Mouse (Mus musculus): ENCODE data around the gene Neu2.
"Not testable (repeated sequence)": the region's sequence is repeated elsewhere in the genome, so short reads cannot be mapped to it uniquely, and the experiment has no call there.

The Neu2 gene

DNA sequence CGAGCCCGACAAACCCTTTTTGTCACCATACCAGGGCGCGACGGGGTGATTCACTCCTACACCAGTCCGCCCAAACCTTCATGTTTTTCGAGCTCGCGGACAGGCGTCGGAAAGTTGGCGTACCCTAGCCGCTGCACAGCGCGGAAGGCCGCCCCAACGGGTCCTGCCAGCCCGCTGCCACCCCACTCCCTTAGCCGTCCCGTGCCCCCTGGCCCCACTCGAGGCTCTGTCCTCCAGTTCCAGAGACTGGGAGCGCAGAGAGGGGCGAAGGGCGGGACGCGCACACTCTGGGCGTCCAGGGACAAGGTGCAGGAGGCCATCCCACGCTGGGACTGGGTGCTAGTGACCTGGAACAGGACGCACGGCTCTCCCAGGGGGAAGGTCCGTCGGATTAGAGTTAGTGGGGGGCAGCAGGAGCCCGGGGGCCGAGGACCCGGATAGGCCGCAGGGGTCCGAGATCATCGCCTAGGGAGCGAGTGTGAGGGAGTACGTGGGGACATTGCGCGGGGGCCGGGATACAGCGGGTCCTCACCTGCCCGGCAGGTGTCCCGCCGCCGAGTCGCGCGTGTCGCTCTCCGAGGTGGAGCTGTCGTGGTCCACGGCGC lies at the start of gene Neu2:
Gene Neu2, plus strand, starts transcription at position 329 of the 605 bp plus-strand sequence.
- DNase-seq: no peak

DNA sequence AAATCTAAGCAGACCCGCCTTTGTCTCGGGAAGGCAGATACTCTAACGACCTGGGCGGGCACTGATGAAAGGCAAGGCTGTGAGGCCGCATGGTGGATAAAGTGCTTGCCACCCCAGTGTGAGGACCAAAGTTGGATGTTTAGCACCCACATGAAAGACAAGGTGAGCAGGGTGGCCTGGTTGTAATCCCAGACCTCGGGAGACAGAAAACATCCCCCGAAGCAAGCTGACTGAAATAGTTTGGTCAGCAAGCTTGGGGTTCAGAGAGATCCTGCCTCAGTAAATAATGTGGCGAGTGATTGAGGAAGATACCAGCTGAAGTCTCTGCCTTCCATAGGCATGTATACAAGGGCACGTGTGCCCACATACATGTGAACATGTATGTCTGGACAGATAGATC lies 42.2 kb upstream of the Neu2 start:
- no peak for DNase-seq

DNA sequence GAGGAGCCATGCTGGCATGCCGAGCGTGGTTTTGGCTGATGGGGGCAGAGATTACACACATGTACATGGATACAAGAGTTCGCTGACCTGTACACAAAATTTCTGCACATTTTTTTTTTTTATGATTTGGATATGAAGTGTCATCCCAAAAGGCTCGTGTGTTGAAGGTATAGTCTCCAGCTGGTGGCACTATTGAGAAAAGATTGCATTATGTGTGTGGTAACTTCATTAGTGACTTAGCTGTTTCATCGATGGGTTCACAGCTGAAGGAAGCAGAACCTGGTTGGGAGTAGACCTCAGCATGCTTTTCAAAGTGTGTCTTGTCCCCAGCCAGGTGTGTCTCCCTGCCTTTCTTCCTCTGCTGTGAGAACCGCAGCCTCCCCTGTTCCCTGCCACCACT lies 41.4 kb upstream of the Neu2 start:
- no peak for DNase-seq

DNA sequence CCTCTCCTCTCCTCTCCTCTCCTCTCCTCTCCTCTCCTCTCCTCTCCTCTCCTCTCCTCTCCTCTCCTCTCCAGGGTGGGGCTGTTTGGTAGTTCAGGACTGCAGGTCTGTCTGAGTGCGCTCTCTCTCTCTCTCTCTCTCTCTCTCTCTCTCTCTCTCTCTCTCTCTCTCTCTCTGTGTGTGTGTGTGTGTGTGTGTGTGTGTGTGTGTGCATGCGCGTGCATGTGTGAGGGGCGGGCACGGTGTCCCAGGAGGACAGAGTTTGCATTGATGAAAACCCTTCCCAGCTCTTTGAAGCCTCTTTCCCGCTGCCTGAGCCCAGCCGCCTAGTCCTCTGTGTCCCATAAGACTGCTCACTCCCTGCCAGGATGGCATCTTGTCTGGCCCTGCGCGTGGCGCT lies 39.7 kb upstream of the Neu2 start, which contains the start of gene Snorc:
Gene Snorc, plus strand, starts transcription at position 301 of the 400 bp plus-strand sequence.
- DNase-seq: not testable (repeated sequence)

DNA sequence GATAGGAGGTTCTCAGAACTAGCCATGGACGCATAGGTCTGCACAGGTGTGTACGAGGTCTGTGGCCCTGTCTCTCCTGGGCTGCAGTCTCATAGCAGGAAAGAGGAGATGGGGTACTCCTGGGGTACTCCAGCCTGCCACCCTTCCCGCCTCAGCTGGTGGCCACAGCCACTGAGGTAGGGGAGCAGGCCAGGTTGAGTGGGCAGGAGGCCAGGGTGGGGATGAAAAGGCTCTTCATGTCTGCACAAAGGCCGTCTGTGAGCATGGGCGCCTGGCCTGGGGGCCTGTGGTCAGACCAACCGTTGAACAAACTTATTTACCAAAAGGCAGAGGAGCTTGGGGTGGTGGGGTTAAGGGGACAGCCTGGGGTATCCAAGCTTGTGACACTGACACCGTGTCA lies 37.8 kb upstream of the Neu2 start:
- DNase-seq: no peak

DNA sequence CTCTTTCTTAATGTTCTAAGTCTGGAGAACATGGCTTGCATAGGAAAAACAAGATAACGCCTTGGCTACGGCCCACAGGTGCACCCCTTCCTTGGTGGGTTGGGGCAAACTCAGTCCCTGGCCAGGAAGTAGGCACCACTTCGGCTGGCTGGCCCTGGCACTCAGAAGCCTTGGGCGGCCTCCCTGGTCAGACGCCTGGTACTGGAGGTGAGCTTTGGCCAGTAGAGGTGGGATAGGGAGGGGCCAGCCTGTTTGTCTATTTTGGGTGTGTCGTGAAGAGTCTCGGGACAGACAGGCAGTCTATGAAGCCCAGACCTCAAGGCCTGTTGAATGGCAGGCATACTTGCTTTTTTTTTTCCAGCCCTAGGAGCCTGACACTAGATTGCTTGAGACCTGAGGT lies 37.1 kb upstream of the Neu2 start:
- no peak for DNase-seq

DNA sequence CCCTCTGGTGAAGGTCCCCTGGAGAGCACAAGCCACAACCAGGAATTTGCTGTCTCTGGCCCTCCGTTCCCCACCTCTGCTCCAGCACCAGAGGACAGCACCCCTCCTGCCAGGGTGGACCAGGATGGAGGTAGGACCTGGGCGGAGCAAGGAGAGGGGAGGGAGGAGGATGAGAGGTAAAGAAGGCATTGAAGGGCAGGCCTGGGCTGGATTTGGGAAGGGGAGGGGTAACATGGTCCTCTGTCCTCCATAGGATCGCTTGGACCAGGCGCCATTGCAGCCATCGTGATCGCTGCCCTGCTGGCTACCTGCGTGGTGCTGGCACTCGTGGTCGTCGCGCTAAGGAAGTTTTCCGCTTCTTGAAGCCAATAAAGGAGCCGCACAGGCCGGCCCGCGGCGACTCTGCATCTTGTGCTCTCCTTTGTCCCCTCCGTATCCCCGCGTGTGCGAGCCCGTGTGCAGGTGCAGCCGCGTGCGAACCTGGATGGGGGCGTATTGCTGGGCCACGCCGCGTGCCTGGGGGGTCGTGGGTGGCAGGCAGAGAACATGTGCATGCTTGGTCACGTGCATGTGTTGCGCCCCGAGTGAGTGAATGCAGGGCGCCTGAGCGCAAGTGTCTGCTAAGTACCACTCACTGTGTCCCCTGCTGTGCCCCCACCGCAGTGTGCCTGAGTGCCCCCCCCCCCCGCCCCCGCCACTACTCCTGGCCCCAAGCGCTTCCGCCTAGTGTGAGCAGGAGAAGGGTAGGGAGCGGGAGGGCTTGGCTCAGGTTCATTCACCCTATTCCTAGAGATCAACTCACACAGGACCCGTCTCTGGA lies 34.4 kb upstream of the Neu2 start:
- DNase-seq: no peak

DNA sequence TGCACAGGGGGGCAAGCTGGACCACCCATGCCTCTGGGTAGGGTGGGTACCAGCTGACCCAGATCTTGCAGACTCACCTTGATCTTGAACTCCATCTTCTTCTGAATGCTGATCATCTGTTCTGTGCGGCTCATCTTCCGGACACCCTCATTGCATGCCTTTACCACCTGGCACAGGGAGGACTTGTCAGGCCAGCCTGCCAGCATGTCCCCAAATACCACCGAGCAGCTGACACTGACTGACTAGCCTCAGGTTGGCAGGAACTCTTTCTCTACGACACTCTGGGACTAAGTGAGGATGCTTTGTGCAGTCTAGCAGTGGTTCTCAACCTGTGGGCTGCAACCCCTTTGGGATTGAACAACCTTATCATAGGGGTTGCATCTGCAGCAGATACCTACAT lies 27.1 kb upstream of the Neu2 start:
- DNase-seq: no peak

DNA sequence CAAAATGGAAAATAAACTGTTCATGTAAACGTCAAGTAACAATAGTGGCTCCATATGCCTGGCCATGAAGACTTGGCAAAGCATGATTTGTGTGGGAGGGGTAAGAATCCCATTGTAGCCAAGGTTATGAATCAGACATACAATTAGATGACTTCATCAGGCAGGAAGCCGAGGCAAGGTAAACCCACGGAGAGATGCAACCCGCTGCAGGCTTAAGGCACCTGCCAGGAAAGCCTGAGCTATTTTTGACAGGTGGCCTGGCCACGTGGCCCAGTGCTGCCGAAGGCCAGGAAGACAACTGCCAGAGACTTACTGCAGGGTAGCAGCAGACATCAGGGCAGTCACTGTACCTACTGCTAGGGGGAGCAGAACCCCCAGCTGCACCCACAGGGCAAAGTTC lies 23.3 kb upstream of the Neu2 start:
- no peak for DNase-seq

DNA sequence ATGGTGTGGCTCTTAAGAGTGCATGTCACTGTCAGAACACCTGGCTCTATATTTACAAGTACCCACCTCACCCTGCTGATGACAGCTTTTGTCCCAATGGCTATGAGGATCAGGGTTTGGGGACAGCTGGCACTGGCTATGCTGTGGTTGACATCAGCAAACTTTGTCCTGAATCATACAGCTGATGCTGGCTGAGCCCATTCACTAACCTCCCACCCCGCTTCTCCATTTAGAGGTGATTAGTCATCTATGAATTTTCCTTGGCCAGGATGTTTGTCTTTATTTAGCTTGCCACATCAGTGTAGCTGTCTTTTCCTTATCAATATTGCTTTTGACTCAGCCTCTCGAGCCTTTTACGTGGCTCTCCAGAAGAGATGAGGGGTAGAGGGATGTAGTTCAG lies 17.4 kb upstream of the Neu2 start:
- no peak for DNase-seq

DNA sequence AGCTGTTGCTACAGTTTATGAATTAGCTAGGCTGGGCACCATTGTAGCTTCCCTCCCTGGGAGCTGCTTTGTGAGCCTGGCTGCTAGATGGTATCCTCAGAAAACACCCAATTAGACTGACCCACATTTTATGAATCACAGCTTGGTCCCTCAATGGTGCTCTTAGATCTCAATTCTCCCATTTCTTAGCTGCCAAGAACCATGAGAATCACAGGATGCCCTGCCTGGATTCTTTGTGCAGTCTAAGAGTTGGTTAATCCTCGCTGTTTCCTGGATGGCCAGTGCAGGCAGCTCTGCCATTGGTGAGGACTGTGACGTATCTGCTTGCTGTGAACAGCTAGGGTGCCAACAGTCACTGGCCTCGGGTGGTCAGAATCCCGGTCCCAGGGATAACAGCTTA lies 16.1 kb upstream of the Neu2 start:
- DNase-seq: no peak

DNA sequence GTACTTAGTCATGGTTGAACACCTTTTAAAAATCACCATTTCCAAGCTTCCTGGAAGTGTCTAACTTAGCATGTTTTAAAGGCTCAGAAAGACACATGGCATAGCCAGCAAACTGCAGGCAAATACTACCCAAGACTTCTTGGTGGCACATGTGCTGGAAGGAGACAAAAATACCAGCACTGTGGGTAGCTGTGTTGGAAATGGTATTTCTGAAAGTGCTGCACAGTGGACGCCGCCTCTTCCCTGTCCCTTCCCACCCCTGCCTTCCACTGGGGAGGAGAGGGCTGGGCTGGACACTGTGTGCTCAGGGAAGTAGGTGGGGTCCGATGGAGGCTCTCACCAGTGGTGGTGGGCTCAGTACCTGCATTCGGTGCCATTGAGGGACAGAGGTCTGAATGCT lies 4.2 kb upstream of the Neu2 start:
- DNase-seq: no peak

DNA sequence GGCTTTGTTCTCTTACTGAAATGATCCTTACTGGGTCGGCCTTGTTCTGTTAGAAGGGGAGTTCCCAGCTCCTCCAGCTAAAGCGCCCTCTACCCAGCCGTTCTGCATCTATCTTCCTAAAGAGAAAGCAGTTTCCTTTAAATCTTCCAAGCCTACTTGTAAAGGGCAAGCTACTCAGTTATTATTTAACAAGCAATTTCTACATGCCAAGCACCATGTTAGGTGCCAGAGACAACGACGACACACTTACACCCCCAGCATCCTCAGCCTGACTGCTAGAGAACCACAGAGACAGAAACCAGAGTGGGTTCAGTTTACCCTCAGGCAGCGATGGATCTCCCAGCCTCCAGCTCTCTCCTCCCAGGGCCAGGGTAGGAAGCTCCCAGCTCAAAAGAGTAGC lies 1.8 kb upstream of the Neu2 start:
- no peak for DNase-seq

DNA sequence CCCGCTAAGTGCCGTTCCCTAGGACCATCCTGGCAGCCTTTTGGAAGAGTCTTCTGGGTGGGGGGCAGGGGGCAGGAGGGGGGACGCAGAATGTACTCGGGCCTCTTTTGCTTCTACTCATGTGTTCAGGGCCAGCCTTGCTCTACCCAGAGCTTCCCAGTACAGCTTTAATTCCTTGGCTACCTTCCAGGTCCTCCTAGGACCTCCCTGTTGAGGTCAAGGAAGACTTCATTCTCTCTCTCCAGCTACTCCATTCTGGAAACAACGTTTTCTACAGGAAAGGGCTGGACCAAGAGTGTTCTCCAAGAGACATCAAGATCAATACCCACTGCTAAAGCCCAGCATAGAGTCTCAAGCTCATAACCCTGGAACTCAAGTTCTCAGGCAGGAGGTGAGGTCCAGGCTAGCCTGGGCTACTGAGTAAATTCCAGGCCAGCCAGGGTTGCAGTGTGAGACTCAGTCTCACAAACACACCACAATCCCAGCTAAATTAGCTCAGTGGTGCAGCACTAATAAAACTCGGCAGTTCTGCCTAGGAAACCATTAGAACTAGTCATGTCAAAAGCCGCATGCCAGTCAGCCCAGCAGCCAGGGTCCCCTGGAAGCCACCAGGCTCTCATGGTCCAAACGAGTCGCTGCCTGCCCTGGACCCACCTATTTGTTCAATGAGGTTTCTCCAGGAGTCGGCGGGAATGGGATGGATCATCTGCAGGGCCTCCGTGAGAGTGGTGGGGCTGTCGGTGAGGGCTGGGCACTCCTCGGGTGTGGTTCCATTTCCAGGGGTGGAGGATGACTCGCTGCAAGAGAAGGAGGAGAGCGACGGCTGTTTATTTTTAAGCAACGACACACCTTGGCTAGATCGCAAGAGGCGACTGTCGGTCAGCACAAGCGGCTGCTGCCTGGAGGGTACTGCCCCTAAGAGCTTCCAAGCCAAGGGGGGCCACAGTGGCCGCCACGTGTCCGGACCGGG lies 813 bp upstream of the Neu2 start:
- no peak for DNase-seq

DNA sequence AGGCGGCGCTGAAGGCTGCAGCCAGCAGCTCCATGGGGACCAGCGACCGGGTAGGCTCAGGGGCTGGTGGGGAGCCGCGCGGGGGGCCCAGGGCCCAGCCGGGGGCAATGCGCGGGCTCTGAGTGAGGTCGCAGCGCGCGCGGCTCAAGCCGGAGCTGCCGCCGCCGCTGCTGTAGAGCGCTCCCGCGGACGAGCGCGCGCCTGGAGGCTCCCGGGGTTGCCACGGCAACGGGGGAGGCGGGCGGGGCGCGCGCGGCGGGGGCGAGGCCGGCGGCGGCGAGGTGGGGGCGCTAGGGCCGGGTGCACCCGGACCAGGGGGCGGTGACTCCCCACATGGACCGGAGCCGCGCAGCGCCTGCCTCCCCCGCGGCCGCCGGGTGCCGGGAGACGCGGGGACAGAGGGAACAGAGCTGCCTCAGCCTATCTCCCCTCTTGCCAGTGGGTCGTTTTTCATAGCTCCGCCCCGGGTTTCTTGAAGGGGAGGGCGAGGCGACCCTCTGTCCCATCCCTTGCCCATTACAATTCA lies 540 bp downstream of the Neu2 start:
- peak; percentile 38 for DNase-seq

DNA sequence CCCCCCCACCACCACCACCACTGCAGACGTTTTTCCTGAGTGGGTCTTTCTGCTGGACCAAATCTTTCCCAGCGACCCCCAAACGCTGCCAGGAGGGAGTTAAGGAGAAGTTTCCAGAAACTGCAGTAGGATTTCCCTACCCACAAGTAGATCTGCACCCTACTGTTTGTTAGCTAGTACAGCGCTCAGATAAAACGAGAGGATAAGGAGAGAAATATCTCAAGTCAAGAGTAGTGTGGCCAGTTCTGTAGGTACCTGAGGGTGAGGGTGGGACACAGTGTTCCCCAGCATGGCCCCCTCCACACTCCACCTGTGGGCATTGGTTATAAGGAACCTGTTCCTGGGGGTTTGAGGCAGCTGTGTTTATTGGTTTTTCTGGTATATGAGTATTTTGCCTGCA lies 1.2 kb downstream of the Neu2 start:
- no peak for DNase-seq

DNA sequence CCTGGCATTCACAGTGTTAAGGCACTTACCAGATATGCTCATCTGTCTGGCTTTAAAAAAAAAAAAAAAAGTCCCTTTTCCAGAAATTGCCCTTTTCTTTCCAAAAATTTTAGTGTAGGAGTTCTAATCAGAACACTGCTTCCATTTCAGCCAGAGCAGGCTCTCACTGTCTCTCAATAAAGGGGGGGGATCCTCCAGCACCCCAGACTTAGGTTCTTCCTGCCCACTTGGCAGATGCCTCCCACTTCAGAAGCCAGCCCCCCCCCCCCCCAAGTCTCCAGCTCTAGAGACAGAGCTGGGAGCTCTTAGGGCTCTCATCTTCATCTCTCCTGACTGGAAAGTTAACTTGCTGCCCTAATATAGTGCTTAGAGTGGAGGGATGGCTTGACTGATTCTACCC lies 10.8 kb downstream of the Neu2 start:
- DNase-seq: no peak

DNA sequence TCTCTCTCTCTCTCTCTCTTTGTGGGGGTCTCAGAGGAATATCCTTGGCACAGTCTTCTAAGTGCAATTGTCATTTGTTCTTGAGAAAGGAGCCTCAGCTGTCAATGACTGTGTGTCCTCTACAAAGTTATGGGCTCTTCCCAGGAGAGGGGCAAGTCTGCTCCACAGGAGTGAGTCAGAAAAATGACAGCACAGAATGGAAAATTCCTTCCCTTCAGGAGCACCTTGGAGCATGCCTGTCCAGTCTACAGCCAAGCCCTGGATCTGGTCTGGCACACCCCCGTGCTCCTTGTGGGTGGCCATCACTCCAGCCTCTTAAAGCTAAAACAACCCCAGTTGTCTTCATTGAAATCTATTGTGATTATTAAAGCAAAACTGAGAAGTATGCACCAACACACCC lies 11.8 kb downstream of the Neu2 start:
- DNase-seq: no peak

DNA sequence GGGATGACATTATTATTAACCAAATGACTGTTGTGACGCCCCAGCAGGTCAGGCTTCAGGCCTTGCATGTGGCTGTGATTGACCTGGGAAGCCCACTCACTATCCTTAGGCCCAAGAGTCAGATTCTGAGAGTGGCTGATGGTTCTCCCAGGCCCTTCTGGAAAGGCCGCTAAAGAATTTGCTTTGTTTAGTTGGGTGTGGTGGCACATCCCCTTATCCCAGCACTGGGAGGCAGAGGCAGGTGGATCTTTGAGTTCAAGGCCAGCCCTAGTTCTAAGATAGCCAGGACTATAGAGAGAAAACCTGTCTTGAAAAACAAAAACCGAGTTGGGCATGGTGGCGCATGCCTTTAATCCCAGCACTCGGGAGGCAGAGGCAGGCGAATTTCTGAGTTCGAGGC lies 15.4 kb downstream of the Neu2 start:
- no peak for DNase-seq

DNA sequence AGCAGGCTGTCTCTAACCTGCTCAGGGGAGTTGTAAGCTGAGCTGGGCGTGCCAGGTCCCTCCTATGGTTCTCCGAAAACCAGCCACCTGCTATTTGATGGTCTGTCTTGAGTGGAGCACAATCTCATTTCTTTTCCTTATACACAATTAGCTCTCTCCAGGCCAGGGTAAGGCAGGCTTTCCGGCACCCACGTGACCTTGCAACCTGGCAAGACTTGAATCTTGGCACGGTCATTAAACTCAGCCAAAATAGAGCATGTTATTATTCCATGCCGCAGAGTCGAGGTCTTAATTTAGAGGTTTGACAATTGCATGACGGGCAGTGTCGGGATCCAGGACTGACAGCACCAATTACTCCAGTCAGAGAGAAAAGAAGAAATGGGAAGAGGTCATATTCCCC lies 17.5 kb downstream of the Neu2 start:
- DNase-seq: no peak

DNA sequence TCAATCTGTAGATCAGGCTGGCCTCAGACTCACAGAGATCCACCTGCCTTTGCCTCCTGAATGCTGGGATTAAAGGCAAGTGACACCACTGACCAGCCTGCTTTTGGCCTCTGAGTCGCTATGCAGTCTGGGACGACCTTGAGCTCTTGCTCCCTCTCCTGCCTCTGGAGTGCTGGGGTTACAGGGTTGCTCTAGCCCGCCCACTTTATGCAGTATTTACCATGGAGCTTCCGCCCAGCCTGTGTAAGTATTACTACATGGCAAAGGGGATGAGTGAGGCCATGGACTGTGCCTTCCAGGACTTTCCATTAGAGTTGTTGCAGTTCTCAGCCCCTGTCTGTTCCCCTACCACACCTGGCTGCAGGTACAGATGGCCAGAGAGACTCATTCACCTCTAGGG lies 22.7 kb downstream of the Neu2 start:
- peak; percentile 21 for DNase-seq

DNA sequence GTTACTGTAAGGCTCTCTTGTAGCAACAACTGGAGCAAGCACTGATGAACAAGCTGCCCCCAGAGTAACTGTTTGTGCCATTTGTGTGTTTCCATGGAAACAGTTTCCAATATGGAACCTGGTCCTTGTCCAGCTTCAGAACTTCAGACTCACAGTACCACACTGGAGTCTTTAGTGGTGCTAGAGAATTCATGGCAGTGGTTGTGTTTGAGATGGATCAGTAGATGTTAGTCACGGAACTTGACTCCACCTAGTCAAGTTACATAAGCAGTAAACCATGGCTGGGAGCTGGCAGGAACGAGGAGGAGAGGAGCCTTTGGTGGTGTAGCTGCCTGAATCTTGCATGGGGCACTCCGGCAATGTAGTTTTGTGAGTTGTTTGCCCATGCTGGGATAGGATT lies 24.4 kb downstream of the Neu2 start:
- no peak for DNase-seq

DNA sequence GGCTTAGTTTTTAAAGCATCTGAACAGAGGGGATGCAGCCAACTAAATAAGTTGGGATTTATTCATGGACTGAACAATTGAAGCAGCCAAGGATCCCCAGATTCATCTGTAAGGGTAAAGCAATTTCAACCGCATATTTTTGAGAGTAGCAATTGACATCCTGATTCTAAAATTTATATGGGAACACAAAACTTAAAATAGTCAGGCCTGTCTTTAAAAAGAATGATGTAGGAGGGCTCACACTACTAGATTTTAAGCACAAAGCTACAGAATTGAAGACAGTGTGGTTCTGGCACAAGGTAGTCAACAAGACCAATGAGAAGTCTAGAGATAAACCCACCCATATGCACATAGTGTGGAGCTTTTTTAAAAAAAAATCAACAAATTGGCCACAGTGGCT lies 27.3 kb downstream of the Neu2 start:
- DNase-seq: no peak

All from liver (tissue).